ENCODE assay signal across 30 mouse cellular contexts in genomic region chr14:6482126-6482525, GRCm38 (mm10). TPM values are rescaled to one million over a fixed set of nuclear protein-coding genes. Genes with fewer than 3 reads are reported as not detected.
DNase-seq lines count a peak whose midpoint lies in the region; ATAC-seq and TF ChIP-seq lines count a peak whose summit lies in the region.
"Not testable (repeated sequence)": the region's sequence is repeated elsewhere in the genome, so short reads cannot be mapped to it uniquely, and the experiment has no call there.
"Had no signal": no experiment of that assay in that cellular context is flagged by ENCODE, and none has a peak within 500 bp of the region (broad histone marks: within the 10 kb centered on the region; RNA-seq: fewer than 3 reads in every experiment).

No protein-coding gene starts in this region.

- 68% methylated on average over 7 of the region's 8 CpGs for WGBS in lung, postnatal 0 days

- H3K36me3 ChIP-seq in ES-E14 (ENCODE audit: control insufficient read depth, insufficient read depth, low read length, poor library complexity, severe bottlenecking); lung, postnatal 0 days (ENCODE audit: insufficient read depth, low read length): not testable (repeated sequence)

- not testable (repeated sequence) for H3K4me1 ChIP-seq in ES-E14 (ENCODE audit: control insufficient read depth in 2 of 2, insufficient read depth in 2 of 2, low read length in 2 of 2, poor library complexity in 1 of 2); lung, postnatal 0 days (ENCODE audit: insufficient read depth, low read depth, low read length)

- not testable (repeated sequence) for H3K27ac ChIP-seq in ES-E14 (ENCODE audit: insufficient read depth, low read depth, low read length, poor library complexity, severe bottlenecking); lung, postnatal 0 days (ENCODE audit: low read length)

- TF ChIP-seq CTCF in lung, postnatal 0 days (IDR thresholded peaks at IDR 0.05) = not testable (repeated sequence)

- in situ Hi-C loops in ES-E14 (cut with MboI; ENCODE audit: low sequenced_read_pairs in 2 of 2, unreplicated experiment in 2 of 2) = not testable (repeated sequence)

- H3K9ac ChIP-seq in ES-E14 (ENCODE audit: insufficient read depth, low read depth, low read length, poor library complexity, severe bottlenecking); lung, postnatal 0 days (replicated peaks; ENCODE audit: low read depth): not testable (repeated sequence)

- H3K4me2 ChIP-seq in lung, postnatal 0 days (replicated peaks; ENCODE audit: low read depth, low read length) = not testable (repeated sequence)

- ATAC-seq in lung, postnatal 0 days = not testable (repeated sequence)

- not testable (repeated sequence) for H3K27me3 ChIP-seq in lung, postnatal 0 days (replicated peaks; ENCODE audit: insufficient read depth, low read length)

- TF ChIP-seq EP300 in lung, postnatal 0 days (IDR thresholded peaks at IDR 0.05) = not testable (repeated sequence)

- DNase-seq in ES-E14 (ENCODE audit: low read depth, low spot score) (peak; percentile 6), ZHBTc4 (ENCODE audit: low read depth, low spot score) (peak; percentile 22)
- DNase-seq in kidney, adult 11 months = peak; percentile 63
- peak; percentile 33 to 79 for DNase-seq in kidney, adult 8-10 months
- peak; percentile 7 to 58 for DNase-seq in kidney, postnatal 25 days
- peak; percentile 3 for DNase-seq in lung, postnatal 0 days (ENCODE audit: low spot score)
- DNase-seq in urinary bladder, postnatal 4 days (ENCODE audit: low spot score in 2 of 2) = peak; percentile 34 to 70

- H3K9me3 ChIP-seq in ES-E14 (ENCODE audit: control insufficient read depth, insufficient read depth, low read depth, low read length); lung, postnatal 0 days (ENCODE audit: low read length): not testable (repeated sequence)

- not testable (repeated sequence) for H3K4me3 ChIP-seq in ES-E14 (ENCODE audit: insufficient read depth in 1 of 2, low read depth in 1 of 2, low read length in 2 of 2, poor library complexity in 1 of 2, severe bottlenecking in 1 of 2); lung, postnatal 0 days (ENCODE audit: low read depth, low read length)

RNA-seq across cellular contexts. Expression of gene Gm3594, which starts 37.7 kb away (rescaled TPM):
- total RNA-seq in ES-E14 (2012; rRNA removed) = not detected in 2 replicates
- polyA plus RNA-seq in lung, postnatal 0 days (2015; fragmentation: Nextera tagmentation; extraction: Ambion mirVana) = not detected in 2 replicates
- total RNA-seq: adrenal gland, adult 8-10 months; adrenal gland, postnatal 25 days; CH12.LX; gastrocnemius, adult 8-10 months; gastrocnemius, postnatal 36 days; granulocyte monocyte progenitor cell, adult 5-6 weeks; heart, adult 8-10 months; heart, postnatal 25 days; hematopoietic stem cell, adult 5-6 weeks had no signal
- polyA plus RNA-seq: activated CD4-positive, CD25-positive, alpha-beta regulatory T cell, adult 4 months; brain, embryonic 14.5 days; cortical plate, adult 2 months; embryonic facial prominence, embryonic 10.5 days; embryonic facial prominence, embryonic 13.5 days; erythroblast, embryonic 14.5 days; forebrain, embryonic 12.5 days; forebrain, embryonic 15.5 days; heart, embryonic 11.5 days; heart, embryonic 14.5 days; heart, postnatal 0 days; hindbrain, embryonic 12.5 days; hindbrain, embryonic 15.5 days; Patski had no signal

RNA-seq across cellular contexts. Expression of gene Gm8356, which starts 55.0 kb away (rescaled TPM):
- not detected in 2 replicates for total RNA-seq in ES-E14 (2012; rRNA removed)
- not detected in 2 replicates for polyA plus RNA-seq in lung, postnatal 0 days (2015; fragmentation: Nextera tagmentation; extraction: Ambion mirVana)
- total RNA-seq: adrenal gland, adult 8-10 months; adrenal gland, postnatal 25 days; CH12.LX; gastrocnemius, adult 8-10 months; gastrocnemius, postnatal 36 days; granulocyte monocyte progenitor cell, adult 5-6 weeks; heart, adult 8-10 months; heart, postnatal 25 days; hematopoietic stem cell, adult 5-6 weeks had no signal
- polyA plus RNA-seq: activated CD4-positive, CD25-positive, alpha-beta regulatory T cell, adult 4 months; brain, embryonic 14.5 days; cortical plate, adult 2 months; embryonic facial prominence, embryonic 10.5 days; embryonic facial prominence, embryonic 13.5 days; erythroblast, embryonic 14.5 days; forebrain, embryonic 12.5 days; forebrain, embryonic 15.5 days; heart, embryonic 11.5 days; heart, embryonic 14.5 days; heart, postnatal 0 days; hindbrain, embryonic 12.5 days; hindbrain, embryonic 15.5 days; Patski had no signal

Comparison
In these comparisons a context has a peak if more than half of its experiments do, and no peak if none do; other contexts are left out.
1. DNase-seq: peak in every context shown above with its lines; median percentile 63 in kidney, adult 11 months; 56 in kidney, adult 8-10 months; 52 in urinary bladder, postnatal 4 days; 32 in kidney, postnatal 25 days; 22 in ZHBTc4; 6 in ES-E14; 3 in lung, postnatal 0 days.